Mouse (Mus musculus): ENCODE data around the gene Slc20a1. TPM values are rescaled to one million over a fixed set of nuclear protein-coding genes. Genes with fewer than 3 reads are reported as not detected.
A peak's percentile ranks its signal among the peaks of the same experiment; 100 is the strongest.

Gene Slc20a1
- total RNA-seq, 1 experiment, result 309 TPM

DNA sequence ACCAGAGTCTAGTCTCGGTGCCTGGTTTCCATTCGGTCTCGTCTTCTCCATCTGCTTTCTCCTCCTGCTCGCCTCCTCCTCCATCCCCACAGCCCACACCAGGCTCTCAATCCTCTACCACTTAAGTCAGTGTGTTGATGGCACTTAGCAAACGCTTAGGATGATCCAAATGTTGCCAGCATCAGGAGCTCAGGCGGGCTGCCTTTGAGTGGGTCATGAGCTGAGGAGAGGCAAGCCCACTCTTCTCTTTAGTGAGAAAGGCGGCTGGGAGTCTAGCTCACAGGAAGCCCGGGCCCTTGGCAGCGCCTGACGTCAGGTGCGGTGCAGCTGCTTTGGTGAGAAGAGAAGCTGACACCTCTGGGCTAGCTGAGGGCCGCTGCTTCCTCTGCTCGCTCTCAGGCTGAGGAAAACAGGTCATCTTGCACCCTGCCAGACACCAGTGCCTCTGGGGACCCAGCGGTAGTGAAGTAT is 15.0 kb upstream of the Slc20a1 start:
- no peak overlapping the region for H3K27ac ChIP-seq (ENCODE audit: insufficient read depth, low read depth, low read length, poor library complexity, severe bottlenecking)
- H3K9ac ChIP-seq (ENCODE audit: insufficient read depth, low read depth, low read length, poor library complexity, severe bottlenecking), result peak overlapping the region; percentile 28; the same call in 1 of the 2 replicates
- no peak for TF ChIP-seq CHD2 (IDR thresholded peaks at IDR 0.05; ENCODE audit: low read depth, low read length)
- TF ChIP-seq ZNF384 (IDR thresholded peaks at IDR 0.05; ENCODE audit: low read depth, low read length), result no peak
- TF ChIP-seq MAFK (IDR thresholded peaks at IDR 0.05; ENCODE audit: insufficient read depth, low read depth, low read length), result no peak
- TF ChIP-seq ZC3H11A (IDR thresholded peaks at IDR 0.05; ENCODE audit: borderline replicate concordance, low read depth, low read length), result no peak
- TF ChIP-seq HCFC1 (IDR thresholded peaks at IDR 0.05; ENCODE audit: borderline replicate concordance, insufficient read depth, low read length), result no peak
- H3K9me3 ChIP-seq (ENCODE audit: control insufficient read depth, insufficient read depth, low read depth, low read length), result no peaks in the 10 kb centered on the region
- in situ Hi-C loops (cut with MboI; ENCODE audit: low sequenced_read_pairs in 2 of 2, unreplicated experiment in 2 of 2), result no loop called here
- DNase-seq (ENCODE audit: low read depth, low spot score), result no peak
- no peaks in the 10 kb centered on the region for H3K36me3 ChIP-seq (ENCODE audit: control insufficient read depth, insufficient read depth, low read length, poor library complexity, severe bottlenecking)
- H3K4me1 ChIP-seq (ENCODE audit: control insufficient read depth in 2 of 2, insufficient read depth in 2 of 2, low read length in 2 of 2, poor library complexity in 1 of 2), result peaks cover 6 to 14% of the 10 kb centered on the region in 2 experiments; a peak in 3 of 4 replicates
- peak overlapping the region; percentile 21 to 32; a peak in 3 of 4 replicates for H3K4me3 ChIP-seq (ENCODE audit: insufficient read depth in 1 of 2, low read depth in 1 of 2, low read length in 2 of 2, poor library complexity in 1 of 2, severe bottlenecking in 1 of 2)

DNA sequence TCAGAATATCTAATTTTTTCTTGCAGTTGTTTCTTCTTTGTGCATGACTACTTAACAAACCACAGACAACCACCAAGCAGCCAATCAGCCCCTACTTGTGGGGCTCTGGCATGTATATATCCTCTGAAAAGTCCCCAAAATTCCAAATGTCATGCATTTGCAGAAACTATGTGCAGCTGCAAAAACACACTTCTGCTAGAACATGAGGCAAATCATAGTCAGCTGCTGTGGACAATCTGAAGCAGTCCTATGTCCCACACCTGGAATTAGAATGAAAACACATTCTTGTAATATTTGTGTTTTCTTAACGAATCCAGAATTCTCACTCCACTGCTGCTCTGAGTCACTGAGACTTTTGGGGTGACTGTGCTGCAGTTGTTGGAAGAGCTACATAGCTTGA is 13.7 kb upstream of the Slc20a1 start:
- in situ Hi-C loops (cut with MboI; ENCODE audit: low sequenced_read_pairs in 2 of 2, unreplicated experiment in 2 of 2), result no loop called here
- DNase-seq (ENCODE audit: low read depth, low spot score), result no peak
- no peak overlapping the region for H3K9ac ChIP-seq (ENCODE audit: insufficient read depth, low read depth, low read length, poor library complexity, severe bottlenecking)

DNA sequence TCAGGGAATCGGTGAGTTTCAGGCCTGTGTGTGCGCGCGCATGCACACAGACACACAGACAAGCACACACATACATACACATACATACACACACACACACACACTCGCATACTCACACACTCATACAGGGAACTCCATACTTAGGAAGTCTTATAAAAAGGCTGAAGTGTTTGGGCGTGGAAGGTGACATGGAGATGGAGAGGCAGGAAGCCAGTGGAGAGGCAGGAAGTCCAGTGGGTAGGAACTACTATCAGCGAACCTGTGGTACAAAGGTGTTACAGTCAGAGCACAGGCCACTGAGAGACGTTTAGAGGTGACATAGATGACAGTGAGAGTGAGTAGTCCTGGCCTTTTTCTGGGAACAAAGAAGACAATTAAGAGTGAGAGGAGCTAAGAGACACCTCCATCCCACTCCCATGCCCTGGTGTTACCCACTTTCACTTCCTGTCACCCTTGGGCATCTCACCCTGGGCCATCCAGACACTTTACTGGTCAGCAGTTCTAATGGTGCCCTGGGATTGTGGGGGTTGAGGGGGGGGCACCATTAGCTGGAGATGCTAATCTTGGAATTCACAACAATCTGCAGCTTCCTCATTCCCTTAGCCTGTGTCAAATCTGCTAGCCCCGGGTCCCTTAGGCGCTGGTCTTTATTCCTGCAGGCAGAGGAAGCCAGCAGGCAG is 12.8 kb upstream of the Slc20a1 start:
- Histone ChIP-seq H3K4me3 (ENCODE audit: insufficient read depth in 1 of 2, low read depth in 1 of 2, low read length in 2 of 2, poor library complexity in 1 of 2, severe bottlenecking in 1 of 2) (no peak overlapping the region), H3K4me1 (ENCODE audit: control insufficient read depth in 2 of 2, insufficient read depth in 2 of 2, low read length in 2 of 2, poor library complexity in 1 of 2) (peaks cover 0 to 6% of the 10 kb centered on the region in 2 experiments; a peak in 2 of 4 replicates), H3K27ac (ENCODE audit: insufficient read depth, low read depth, low read length, poor library complexity, severe bottlenecking) (no peak overlapping the region), H3K36me3 (ENCODE audit: control insufficient read depth, insufficient read depth, low read length, poor library complexity, severe bottlenecking) (no peaks in the 10 kb centered on the region), H3K9me3 (ENCODE audit: control insufficient read depth, insufficient read depth, low read depth, low read length) (no peaks in the 10 kb centered on the region), H3K9ac (ENCODE audit: insufficient read depth, low read depth, low read length, poor library complexity, severe bottlenecking) (no peak overlapping the region)
- in situ Hi-C loops (cut with MboI; ENCODE audit: low sequenced_read_pairs in 2 of 2, unreplicated experiment in 2 of 2), result no loop called here
- TF ChIP-seq HCFC1 (IDR thresholded peaks at IDR 0.05; ENCODE audit: borderline replicate concordance, insufficient read depth, low read length) (no peak), ZC3H11A (IDR thresholded peaks at IDR 0.05; ENCODE audit: borderline replicate concordance, low read depth, low read length) (no peak)
- DNase-seq (ENCODE audit: low read depth, low spot score), result no peak

More for the DNA sequence above, 13.7 kb upstream of the Slc20a1 start:
- H3K27ac ChIP-seq (ENCODE audit: insufficient read depth, low read depth, low read length, poor library complexity, severe bottlenecking), result no peak overlapping the region
- H3K4me1 ChIP-seq (ENCODE audit: control insufficient read depth in 2 of 2, insufficient read depth in 2 of 2, low read length in 2 of 2, poor library complexity in 1 of 2), result peaks cover 5 to 8% of the 10 kb centered on the region in 2 experiments; a peak in 3 of 4 replicates
- no peaks in the 10 kb centered on the region for H3K36me3 ChIP-seq (ENCODE audit: control insufficient read depth, insufficient read depth, low read length, poor library complexity, severe bottlenecking)
- no peak for TF ChIP-seq ZC3H11A (IDR thresholded peaks at IDR 0.05; ENCODE audit: borderline replicate concordance, low read depth, low read length)
- no peak for TF ChIP-seq MAFK (IDR thresholded peaks at IDR 0.05; ENCODE audit: insufficient read depth, low read depth, low read length)
- TF ChIP-seq CHD2 (IDR thresholded peaks at IDR 0.05; ENCODE audit: low read depth, low read length), result no peak
- no peaks in the 10 kb centered on the region for H3K9me3 ChIP-seq (ENCODE audit: control insufficient read depth, insufficient read depth, low read depth, low read length)
- no peak overlapping the region for H3K4me3 ChIP-seq (ENCODE audit: insufficient read depth in 1 of 2, low read depth in 1 of 2, low read length in 2 of 2, poor library complexity in 1 of 2, severe bottlenecking in 1 of 2)

GRCm38 (mm10) chr2:129186291-129186919 is 12.2 kb upstream of the Slc20a1 start:
- in situ Hi-C loops (cut with MboI; ENCODE audit: low sequenced_read_pairs in 2 of 2, unreplicated experiment in 2 of 2), result no loop called here
- no peaks in the 10 kb centered on the region for H3K36me3 ChIP-seq (ENCODE audit: control insufficient read depth, insufficient read depth, low read length, poor library complexity, severe bottlenecking)
- DNase-seq (ENCODE audit: low read depth, low spot score), result no peak
- peaks cover 0 to 4% of the 10 kb centered on the region in 2 experiments; a peak in 2 of 4 replicates for H3K4me1 ChIP-seq (ENCODE audit: control insufficient read depth in 2 of 2, insufficient read depth in 2 of 2, low read length in 2 of 2, poor library complexity in 1 of 2)
- H3K9me3 ChIP-seq (ENCODE audit: control insufficient read depth, insufficient read depth, low read depth, low read length), result no peaks in the 10 kb centered on the region
- no peak overlapping the region for H3K27ac ChIP-seq (ENCODE audit: insufficient read depth, low read depth, low read length, poor library complexity, severe bottlenecking)
- H3K4me3 ChIP-seq (ENCODE audit: insufficient read depth in 1 of 2, low read depth in 1 of 2, low read length in 2 of 2, poor library complexity in 1 of 2, severe bottlenecking in 1 of 2), result no peak overlapping the region
- TF ChIP-seq ZNF384 (IDR thresholded peaks at IDR 0.05; ENCODE audit: low read depth, low read length) (no peak), MAFK (IDR thresholded peaks at IDR 0.05; ENCODE audit: insufficient read depth, low read depth, low read length) (no peak), ZC3H11A (IDR thresholded peaks at IDR 0.05; ENCODE audit: borderline replicate concordance, low read depth, low read length) (no peak), HCFC1 (IDR thresholded peaks at IDR 0.05; ENCODE audit: borderline replicate concordance, insufficient read depth, low read length) (no peak), CHD2 (IDR thresholded peaks at IDR 0.05; ENCODE audit: low read depth, low read length) (no peak)
- H3K9ac ChIP-seq (ENCODE audit: insufficient read depth, low read depth, low read length, poor library complexity, severe bottlenecking), result no peak overlapping the region

Data from ES-E14 (cell line).